Comparison of ENCODE assay signal across 20 mouse cellular contexts in the genomic region with DNA sequence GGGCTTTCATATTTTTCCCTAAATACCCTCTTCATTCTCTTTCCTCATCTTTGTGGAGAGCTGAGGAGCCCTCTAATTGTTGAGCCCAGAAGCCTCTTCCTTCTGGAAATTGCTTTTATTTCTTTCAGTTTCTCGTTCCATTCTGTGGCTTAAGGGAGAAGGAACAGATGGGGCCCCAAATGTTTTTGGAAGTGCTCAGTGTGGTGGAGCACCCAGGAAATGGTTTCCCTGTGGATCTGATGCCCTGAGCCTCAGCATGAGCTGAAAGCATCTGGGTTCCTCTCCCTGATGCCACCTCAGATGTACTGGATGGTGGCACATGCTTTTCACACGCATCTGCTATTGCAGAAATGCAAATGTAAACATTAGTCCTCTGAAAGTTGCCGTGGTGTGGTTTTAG. TPM values are rescaled to one million over a fixed set of nuclear protein-coding genes. Genes with fewer than 3 reads are reported as not detected.
DNase-seq lines count a peak whose midpoint lies in the region; ATAC-seq and TF ChIP-seq lines count a peak whose summit lies in the region.
"Had no signal": no experiment of that assay in that cellular context is flagged by ENCODE, and none has a peak within 500 bp of the region (broad histone marks: within the 10 kb centered on the region; RNA-seq: fewer than 3 reads in every experiment).

No protein-coding gene starts in this region.

- TF ChIP-seq CTCF in gastrocnemius, adult 2 months (IDR thresholded peaks at IDR 0.05), result no peak

- ATAC-seq in megakaryocyte-erythroid progenitor cell, adult 5-6 weeks (replicated peaks; ENCODE audit: low FRiP score, low TSS enrichment, poor library complexity, severe bottlenecking), result no peak
- ATAC-seq: intestine, embryonic 15.5 days had no signal

- intact Hi-C loops in gastrocnemius, adult 2 months (cut with DNase I), result no loop called here
- intact Hi-C loops in gastrocnemius, postnatal 36 days (cut with DNase I), result no loop called here

- no peak for DNase-seq in gastrocnemius, adult 2 months
- DNase-seq in gastrocnemius, postnatal 36 days, result no peak
- DNase-seq in layer of hippocampus, adult 18-20 months (ENCODE audit: low spot score in 2 of 2), result peak; percentile 41 to 70
- DNase-seq in left cerebral cortex, adult 9 months (ENCODE audit: low spot score in 2 of 2), result peak; percentile 11 to 59
- peak; percentile 11 to 32 for DNase-seq in right cerebral cortex, postnatal 36 days (ENCODE audit: low spot score in 2 of 2)
- DNase-seq in kidney, adult 9 months, result no peak
- DNase-seq in cerebellum, postnatal 25 days, result no peak
- DNase-seq: adrenal gland, postnatal 10 days; cerebellum, adult 9-11 months; gastrocnemius, postnatal 10 days; lung, postnatal 10 days; thymus, postnatal 4 days had no signal

- H3K4me3 ChIP-seq in gastrocnemius, adult 2 months, result no peak overlapping the region
- H3K4me3 ChIP-seq: forebrain, embryonic 12.5 days; intestine, embryonic 15.5 days; limb, embryonic 15.5 days; megakaryocyte, embryonic 14.5 days had no signal

- H3K27ac ChIP-seq in gastrocnemius, adult 2 months, result peak overlapping the region; percentile 38; the same call in 1 of the 2 replicates
- H3K27ac ChIP-seq: forebrain, embryonic 12.5 days; hindbrain, embryonic 14.5 days; intestine, embryonic 15.5 days; limb, embryonic 15.5 days had no signal

RNA-seq across cellular contexts. Expression of a gene that starts 41.4 kb away (rescaled TPM):
- 1,000 to 10,000 TPM in 1 of 2 experiments, 100 to 1,000 TPM in 1; 998 to 1,127 TPM for total RNA-seq in gastrocnemius, adult 2 months (2021)
- total RNA-seq in gastrocnemius, postnatal 36 days (2021), result 100 to 1,000 TPM; 919 to 955 TPM
- not detected for total RNA-seq in layer of hippocampus, adult 18-20 months (2021)
- not detected in 2 replicates for total RNA-seq in megakaryocyte-erythroid progenitor cell, adult 5-6 weeks (2014; fragmentation: Nextera tagmentation)
- not detected in 2 replicates for total RNA-seq in megakaryocyte-erythroid progenitor cell, adult 5-6 weeks (2017)

RNA-seq across cellular contexts. Expression of a gene that starts 54.2 kb away (rescaled TPM):
- not detected for total RNA-seq in gastrocnemius, adult 2 months (2021)
- total RNA-seq in gastrocnemius, postnatal 36 days (2021), result not detected
- total RNA-seq in layer of hippocampus, adult 18-20 months (2021), result not detected
- not detected in 2 replicates for total RNA-seq in megakaryocyte-erythroid progenitor cell, adult 5-6 weeks (2014; fragmentation: Nextera tagmentation)
- not detected in 2 replicates for total RNA-seq in megakaryocyte-erythroid progenitor cell, adult 5-6 weeks (2017)
- total RNA-seq: adrenal gland, postnatal 10 days; gastrocnemius, postnatal 10 days; heart, adult 8-10 months; left cerebral cortex, adult 18-20 months had no signal

Comparison
In these comparisons a context has a peak if more than half of its experiments do, and no peak if none do; other contexts are left out.
1. DNase-seq: peak in layer of hippocampus, adult 18-20 months (2 of 2), left cerebral cortex, adult 9 months (2 of 2) and right cerebral cortex, postnatal 36 days (2 of 2); none in gastrocnemius, adult 2 months (single experiment), gastrocnemius, postnatal 36 days (0 of 2), kidney, adult 9 months (single experiment) and cerebellum, postnatal 25 days (0 of 2).
2. RNA of a gene that starts 41.4 kb away (total RNA-seq): 998 to 1,127 TPM in gastrocnemius, adult 2 months and 919 to 955 TPM in gastrocnemius, postnatal 36 days; not detected in layer of hippocampus, adult 18-20 months and not detected in megakaryocyte-erythroid progenitor cell, adult 5-6 weeks; every median in the first group is over 100 times any median in the second.